Mouse (Mus musculus) kidney, adult 2 months (tissue): ENCODE data around the gene Osbpl3.

Source experiments
- CTCF ChIP-seq: fragments of 200-500 bp; conservative IDR thresholded peaks from 2 replicates; pipeline ENCODE4 v1.5.1; 2011; ENCODE audit warnings: low read depth, mild to moderate bottlenecking, control low read depth, low read length, moderate library complexity, mixed read lengths; ENCODE audit not compliant: insufficient read depth, insufficient read length
- POLR2A ChIP-seq: fragments of 200-500 bp; IDR thresholded peaks from one replicate; pipeline ENCODE4 v1.6.1; 2011; ENCODE audit warnings: low read depth, low read length, control low read depth

DNA sequence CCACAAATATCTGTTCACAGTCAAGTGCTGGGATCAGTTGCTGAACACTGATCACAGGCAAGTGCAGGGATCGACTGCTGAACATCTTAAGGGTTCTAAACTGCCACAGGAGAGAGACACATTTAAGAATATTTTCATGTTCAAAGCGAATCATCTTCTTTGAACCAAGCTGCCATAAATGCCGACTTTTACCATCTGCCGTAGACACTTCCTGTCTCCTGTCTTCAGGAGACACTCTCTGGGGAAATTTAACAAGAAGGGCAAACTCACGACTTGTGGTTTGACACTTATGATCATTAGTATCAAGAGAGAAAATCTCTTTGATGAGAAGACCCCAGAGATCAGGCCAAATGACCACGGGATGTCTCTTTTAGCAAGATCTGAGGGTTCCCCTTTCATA, 134.3 kb downstream of the Osbpl3 start:
- no peak for TF ChIP-seq CTCF
- no peak for TF ChIP-seq POLR2A
